Mouse (Mus musculus) lung, postnatal 0 days (tissue): Measurements from ENCODE around the gene Nod1.

Source experiments
- CTCF ChIP-seq: IDR thresholded peaks from 2 replicates; pipeline ENCODE4 v1.5.1; 2016; ENCODE audit warnings: antibody characterized with exemption, mild to moderate bottlenecking
- EP300 ChIP-seq: IDR thresholded peaks from 2 replicates; pipeline ENCODE4 v1.6.1; 2016; ENCODE audit warnings: antibody characterized with exemption, mild to moderate bottlenecking, control low read depth

GRCm38 (mm10) chr6:55002438-55002837, 30.0 kb upstream of the Nod1 start:
- TF ChIP-seq CTCF: no peak
- no peak for TF ChIP-seq EP300
